In the genomic region with DNA sequence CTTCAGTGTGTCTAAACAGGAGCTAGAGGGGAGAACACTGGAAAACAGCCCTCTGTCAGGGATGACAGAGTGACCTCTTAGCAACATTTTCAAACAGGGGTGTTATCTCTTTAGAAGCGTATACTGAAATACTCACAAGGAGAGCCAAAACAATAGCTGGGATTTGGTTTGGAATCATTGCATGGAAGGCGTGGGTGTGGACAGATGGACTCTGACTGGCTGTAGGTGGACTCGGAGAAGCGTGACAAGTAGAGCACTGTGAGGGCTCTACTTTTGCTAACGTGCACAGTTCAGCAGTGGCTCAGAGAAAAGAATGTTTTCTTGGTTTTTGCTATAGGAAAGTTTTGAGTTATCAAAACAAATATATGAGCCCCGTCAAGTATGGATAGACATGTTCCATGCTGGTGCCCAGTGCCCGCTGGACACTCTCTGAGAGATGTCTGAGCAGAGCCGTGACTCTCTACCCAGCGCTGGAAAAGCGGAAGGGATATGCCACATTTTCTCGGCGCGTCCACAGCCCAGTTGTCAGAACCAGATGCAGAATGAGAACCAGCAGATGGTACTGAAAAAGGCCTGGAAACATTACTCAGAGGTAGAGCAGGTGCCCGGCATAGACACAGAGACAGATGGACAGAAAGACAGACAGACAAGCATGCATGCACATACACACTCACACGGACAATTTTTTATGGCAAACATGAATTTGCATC, we compare ENCODE assay signal across 13 mouse cellular contexts.
DNase-seq lines count a peak whose midpoint lies in the region; ATAC-seq lines count a peak whose summit lies in the region.
"Had no signal": no experiment of that assay in that cellular context is flagged by ENCODE, and none has a peak within 500 bp of the region (broad histone marks: within the 10 kb centered on the region; RNA-seq: fewer than 3 reads in every experiment).

No protein-coding gene starts in this region.

- H3K9ac ChIP-seq in kidney, embryonic 16.5 days (replicated peaks; ENCODE audit: low read length), result peak overlapping the region; percentile 20; the same call in 1 of the 2 replicates
- H3K9ac ChIP-seq: forebrain, embryonic 12.5 days; hindbrain, embryonic 15.5 days; neural tube, embryonic 15.5 days had no signal

- H3K4me3 ChIP-seq in kidney, embryonic 16.5 days (ENCODE audit: low read length), result no peak overlapping the region
- H3K4me3 ChIP-seq: forebrain, embryonic 12.5 days; heart, adult 2 months; hindbrain, embryonic 15.5 days; neural tube, embryonic 15.5 days had no signal

- no peaks in the 10 kb centered on the region; the same call in 1 of the 2 replicates for H3K27me3 ChIP-seq in kidney, embryonic 16.5 days (ENCODE audit: insufficient read depth, low read length)

- H3K27ac ChIP-seq in kidney, embryonic 16.5 days (ENCODE audit: low read length), result no peak overlapping the region
- H3K27ac ChIP-seq: forebrain, embryonic 12.5 days; heart, adult 2 months; hindbrain, embryonic 15.5 days; neural tube, embryonic 15.5 days had no signal

- WGBS in kidney, embryonic 16.5 days, result 68% methylated on average over 15 of the region's 15 CpGs

- no peaks in the 10 kb centered on the region for H3K36me3 ChIP-seq in kidney, embryonic 16.5 days (ENCODE audit: insufficient read depth, low read length)
- H3K36me3 ChIP-seq: forebrain, embryonic 12.5 days; hindbrain, embryonic 15.5 days; neural tube, embryonic 15.5 days had no signal

- H3K9me3 ChIP-seq in kidney, embryonic 16.5 days (ENCODE audit: low read length), result no peaks in the 10 kb centered on the region
- H3K9me3 ChIP-seq: forebrain, embryonic 12.5 days; hindbrain, embryonic 15.5 days; neural tube, embryonic 15.5 days had no signal

- DNase-seq in kidney, adult 9 months, result no peak
- DNase-seq in right cerebral cortex, postnatal 25 days, result peak; percentile 61
- DNase-seq in right cerebral cortex, postnatal 10 days (ENCODE audit: low spot score in 2 of 2), result no peak
- DNase-seq in left cerebral cortex, adult 18-20 months (ENCODE audit: low spot score in 2 of 2), result peak; percentile 72 to 82
- no peak for DNase-seq in retina, postnatal 1 day
- DNase-seq in adrenal gland, adult 18-20 months (ENCODE audit: low spot score in 2 of 2), result no peak
- DNase-seq: adrenal gland, postnatal 36 days; heart, adult 2 months; thymus, postnatal 4 days had no signal

- no peak for ATAC-seq in kidney, embryonic 16.5 days (ENCODE audit: low FRiP score, low TSS enrichment)

- 0 out of 2 replicates have a peak overlapping the region, but pooled peaks have one; percentile 22 for H3K4me2 ChIP-seq in kidney, embryonic 16.5 days (replicated peaks; ENCODE audit: low read depth, low read length)
- H3K4me2 ChIP-seq: forebrain, embryonic 12.5 days; hindbrain, embryonic 15.5 days; neural tube, embryonic 15.5 days had no signal

- peaks cover 11% of the 10 kb centered on the region; the same call in 1 of the 2 replicates for H3K4me1 ChIP-seq in kidney, embryonic 16.5 days (ENCODE audit: insufficient read depth, low read length)

Comparison
In these comparisons a context has a peak if more than half of its experiments do, and no peak if none do; other contexts are left out.
1. DNase-seq: peak in right cerebral cortex, postnatal 25 days (single experiment) and left cerebral cortex, adult 18-20 months (2 of 2); none in kidney, adult 9 months (single experiment), right cerebral cortex, postnatal 10 days (0 of 2), retina, postnatal 1 day (single experiment) and adrenal gland, adult 18-20 months (0 of 2).